Mouse (Mus musculus) C2C12 (cell line): ENCODE results near the gene Ccdc84. TPM values are rescaled to one million over a fixed set of nuclear protein-coding genes. Genes with fewer than 3 reads are reported as not detected.
"Not testable (repeated sequence)": the region's sequence is repeated elsewhere in the genome, so short reads cannot be mapped to it uniquely, and the experiment has no call there.

Experiments used
- H3K27me3 ChIP-seq: one replicate; pipeline ENCODE4 v1.6.1; 2011; ENCODE audit not compliant: control insufficient read depth, insufficient read depth, insufficient read length
- H3K36me3 ChIP-seq: one replicate; pipeline ENCODE4 v1.6.1; 2011; ENCODE audit not compliant: control insufficient read depth, insufficient read depth
- H3K4me3 ChIP-seq: one replicate; pipeline ENCODE4 v1.5.1; 2011; ENCODE audit warnings: mild to moderate bottlenecking, control low read depth; ENCODE audit not compliant: poor library complexity, insufficient read depth, severe bottlenecking
- H3K79me2 ChIP-seq: one replicate; pipeline ENCODE4 v1.6.1; 2011; ENCODE audit not compliant: control insufficient read depth, insufficient read depth
- H3K79me3 ChIP-seq: one replicate; pipeline ENCODE4 v1.6.1; 2011; ENCODE audit warnings: low read depth, control low read depth
- H3ac ChIP-seq: one replicate; pipeline ENCODE3; 2011; ENCODE audit warnings: low read depth; ENCODE audit not compliant: control insufficient read depth, insufficient read length
- CEBPB ChIP-seq: IDR thresholded peaks from one replicate; pipeline ENCODE4 v1.6.1; 2011; ENCODE audit warnings: low read depth, mild to moderate bottlenecking, control low read depth, moderate library complexity
- CTCF ChIP-seq: IDR thresholded peaks from one replicate; pipeline ENCODE4 v1.5.1; 2011; ENCODE audit not compliant: control insufficient read depth, insufficient read depth, insufficient read length
- FOSL1 ChIP-seq: IDR thresholded peaks from one replicate; pipeline ENCODE4 v1.8.0; 2011; ENCODE audit warnings: mild to moderate bottlenecking, low read length; ENCODE audit not compliant: poor library complexity, insufficient read depth, severe bottlenecking
- MAX ChIP-seq: IDR thresholded peaks from one replicate; pipeline ENCODE4 v1.6.1; 2011; ENCODE audit warnings: mild to moderate bottlenecking, control low read depth
- MYOD1 ChIP-seq: IDR thresholded peaks from one replicate; pipeline ENCODE4 v1.6.1; 2011; ENCODE audit warnings: low read depth; ENCODE audit not compliant: control insufficient read depth, insufficient read length
- MYOG ChIP-seq: IDR thresholded peaks from one replicate; pipeline ENCODE4 v1.6.1; 2011; ENCODE audit not compliant: control insufficient read depth, insufficient read length; ENCODE audit errors: extremely low read depth
- USF1 ChIP-seq: IDR thresholded peaks from one replicate; pipeline ENCODE4 v1.6.1; 2011; ENCODE audit warnings: low read depth, mild to moderate bottlenecking, control low read depth, moderate library complexity
- polyA plus RNA-seq: library from polyadenylated mRNA; unstranded; fragments of >200 nt; fragmentation: generic; extraction: Trizol; gene quantifications from one replicate; pipeline ENCODE4 v1.2.1, GENCODE M21; 2012; ENCODE audit warnings: missing spikeins

Gene Ccdc84
- polyA plus RNA-seq, 1 experiment = 17.9 TPM

DNA sequence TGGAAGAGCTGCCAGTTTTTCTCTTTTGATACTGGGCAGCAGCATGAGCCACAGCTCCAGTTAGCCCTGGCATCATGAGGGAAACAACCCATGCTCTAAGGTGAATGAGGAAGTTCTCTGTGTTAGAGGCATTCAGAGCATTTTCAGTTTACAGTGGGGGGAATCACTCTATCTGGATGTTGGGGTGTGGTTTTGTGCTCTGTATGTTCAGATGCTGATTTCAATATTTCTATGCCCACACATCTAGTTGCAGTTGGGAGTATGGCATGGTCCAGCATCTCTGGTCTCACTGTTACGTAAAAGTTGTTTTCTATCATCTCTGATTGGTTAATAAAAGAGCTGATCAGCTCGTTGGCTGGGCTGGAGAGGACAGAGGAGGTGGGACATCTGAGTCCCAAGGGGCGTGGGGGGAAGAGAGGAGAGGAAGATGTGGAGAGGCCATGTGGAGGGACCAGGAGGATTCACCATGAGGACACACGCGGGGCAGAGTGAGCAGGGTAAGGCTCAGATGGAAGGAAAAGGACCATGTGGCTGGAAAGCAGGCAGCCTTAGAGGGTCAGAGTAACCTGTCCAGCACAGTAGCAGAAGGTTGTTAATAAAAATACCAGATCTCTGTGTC, 2.0 kb upstream of the Ccdc84 start:
- Histone ChIP-seq H3K27me3 (no peaks in the 10 kb centered on the region), H3K79me3 (peaks cover 4% of the 10 kb centered on the region), H3K36me3 (peaks cover 7% of the 10 kb centered on the region), H3ac (no peak overlapping the region), H3K4me3 (no peak overlapping the region), H3K79me2 (peaks cover 10% of the 10 kb centered on the region)
- TF ChIP-seq CEBPB = no peak
- TF ChIP-seq FOSL1 = no peak

DNA sequence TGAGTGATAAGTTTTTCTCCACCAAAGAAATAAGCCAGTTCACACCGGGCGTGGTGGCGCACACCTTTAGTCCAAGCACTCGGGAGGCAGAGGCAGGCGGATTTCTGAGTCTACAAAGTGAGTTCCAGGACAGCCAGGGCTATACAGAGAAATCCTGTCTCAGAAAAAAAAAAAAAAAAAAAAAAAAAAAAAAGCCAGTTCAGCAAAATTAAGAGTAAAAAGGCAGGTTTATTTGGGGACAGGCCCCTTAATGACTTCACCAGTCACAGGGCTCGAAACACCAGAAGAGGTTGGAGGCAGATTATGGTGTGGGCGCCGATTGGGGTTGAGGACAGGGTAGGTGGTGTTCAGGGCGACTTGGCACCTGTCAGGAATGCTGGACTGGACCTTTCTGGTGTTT, 1.4 kb upstream of the Ccdc84 start:
- not testable (repeated sequence) for H3K79me3 ChIP-seq, H3K4me3 ChIP-seq, H3ac ChIP-seq, H3K36me3 ChIP-seq, H3K79me2 ChIP-seq, H3K27me3 ChIP-seq

DNA sequence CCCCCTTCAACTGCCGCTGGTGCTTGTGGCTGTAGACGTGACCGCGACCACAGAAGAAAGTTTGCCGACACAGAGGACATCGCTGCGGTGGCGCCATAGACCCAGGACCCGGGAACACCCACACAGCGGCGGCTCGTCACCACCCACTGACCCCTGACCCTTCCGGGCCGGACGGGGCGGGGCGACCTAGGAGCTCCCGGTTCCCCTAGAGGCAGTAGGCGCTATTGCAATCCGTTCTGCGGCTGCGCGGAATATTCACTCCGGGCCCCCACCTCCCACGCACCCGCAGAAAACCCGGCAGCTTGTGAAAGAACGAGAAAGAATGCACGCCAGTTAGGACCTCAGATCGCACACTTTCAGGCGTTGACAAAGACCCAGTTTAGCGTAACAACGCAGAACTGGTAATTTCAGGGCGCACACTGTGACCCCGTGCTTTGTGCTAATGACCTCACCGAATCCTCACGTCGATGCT, 441 bp downstream of the Ccdc84 start:
- H3K79me3 ChIP-seq = peaks cover 4% of the 10 kb centered on the region
- H3K4me3 ChIP-seq = peak overlapping the region; percentile 83
- peak overlapping the region; percentile 82 for H3ac ChIP-seq
- peaks cover 10% of the 10 kb centered on the region for H3K79me2 ChIP-seq
- H3K36me3 ChIP-seq = peaks cover 20% of the 10 kb centered on the region
- TF ChIP-seq USF1 (no peak), CTCF (no peak), CEBPB (no peak), FOSL1 (no peak), MYOD1 (no peak), MAX (no peak), MYOG (no peak)
- H3K27me3 ChIP-seq = no peaks in the 10 kb centered on the region

- TF ChIP-seq CTCF (no peak), MYOD1 (no peak), CEBPB (no peak)
- Histone ChIP-seq H3K36me3 (peaks cover 26% of the 10 kb centered on the region), H3ac (peak overlapping the region; percentile 57), H3K79me3 (peaks cover 4% of the 10 kb centered on the region), H3K79me2 (peaks cover 10% of the 10 kb centered on the region), H3K27me3 (no peaks in the 10 kb centered on the region), H3K4me3 (peak overlapping the region; percentile 83)
Observed at GRCm38 (mm10) chr9:44417156-44417891, 1.0 kb downstream of the Ccdc84 start.

DNA sequence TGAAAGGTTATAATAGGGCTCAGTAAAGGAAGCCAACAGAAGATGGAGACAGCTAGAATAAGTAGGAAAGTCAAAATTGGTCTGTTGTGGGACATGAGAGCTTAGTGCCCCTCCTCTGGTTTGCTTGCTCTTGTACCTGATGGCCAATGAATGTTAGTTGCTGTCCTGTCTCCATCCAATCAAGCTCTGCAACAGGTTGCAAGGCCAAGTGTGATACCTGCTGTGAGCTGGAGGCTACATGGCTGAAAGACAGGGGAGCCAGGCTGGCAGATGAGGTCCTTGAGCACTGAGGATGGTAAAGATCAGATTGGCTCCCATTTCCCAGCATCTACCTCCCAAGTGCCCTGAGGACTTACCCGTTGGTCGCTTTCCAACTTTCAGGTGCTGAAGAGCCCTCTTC, 5.6 kb downstream of the Ccdc84 start:
- H3K4me3 ChIP-seq = no peak overlapping the region
- H3K36me3 ChIP-seq = peaks cover 70% of the 10 kb centered on the region
- H3K79me3 ChIP-seq = peaks cover 27% of the 10 kb centered on the region
- TF ChIP-seq MYOD1 = no peak
- TF ChIP-seq MAX = no peak
- TF ChIP-seq MYOG = no peak
- no peak for TF ChIP-seq CTCF
- no peak for TF ChIP-seq USF1
- no peak for TF ChIP-seq FOSL1
- no peak for TF ChIP-seq CEBPB
- peaks cover 43% of the 10 kb centered on the region for H3K79me2 ChIP-seq
- H3K27me3 ChIP-seq = no peaks in the 10 kb centered on the region
- no peak overlapping the region for H3ac ChIP-seq

- no peak overlapping the region for H3ac ChIP-seq
- H3K36me3 ChIP-seq = peaks cover 70% of the 10 kb centered on the region
- no peak for TF ChIP-seq CEBPB
- no peak for TF ChIP-seq MAX
- no peak for TF ChIP-seq CTCF
- peaks cover 26% of the 10 kb centered on the region for H3K79me3 ChIP-seq
- H3K27me3 ChIP-seq = no peaks in the 10 kb centered on the region
- H3K79me2 ChIP-seq = peaks cover 41% of the 10 kb centered on the region
- no peak overlapping the region for H3K4me3 ChIP-seq
Observed at GRCm38 (mm10) chr9:44412306-44412705, 6.1 kb downstream of the Ccdc84 start.
